Mouse (Mus musculus) liver, embryonic 11.5 days (tissue): ENCODE data around the gene Rnf216. TPM values are rescaled to one million over a fixed set of nuclear protein-coding genes. Genes with fewer than 3 reads are reported as not detected.

Experiments used
- ATAC-seq: fragments of 200-750 bp; cut with Nextera tagmentation; replicated peaks from 2 replicates; pipeline ENCODE4 v1.8.0; 2017; ENCODE audit warnings: moderate number of reproducible peaks, mild to moderate bottlenecking, moderate TSS enrichment, moderate library complexity; ENCODE audit not compliant: low FRiP score
- DNase-seq: peaks from one replicate; pipeline ENCODE4 v3.0.0-alpha.2; 2017; ENCODE audit warnings: low spot score
- H3K27ac ChIP-seq: fragments of 300-500 bp; sonication (generic); 2 replicates; pipeline ENCODE4 v1.5.1; 2014; ENCODE audit warnings: mild to moderate bottlenecking, low read depth, low read length, control low read depth
- H3K27me3 ChIP-seq: fragments of 300-500 bp; sonication (generic); replicated peaks from 2 replicates; pipeline ENCODE4 v1.6.1; 2014; ENCODE audit warnings: low read length, mixed read lengths; ENCODE audit not compliant: control insufficient read depth, insufficient read depth
- H3K36me3 ChIP-seq: fragments of 300-500 bp; sonication (generic); 2 replicates; pipeline ENCODE4 v1.6.1; 2014; ENCODE audit warnings: mild to moderate bottlenecking, low read length, moderate library complexity, mixed read lengths; ENCODE audit not compliant: control insufficient read depth, insufficient read depth
- H3K4me1 ChIP-seq: fragments of 300-500 bp; sonication (generic); replicated peaks from 2 replicates; pipeline ENCODE4 v1.6.1; 2014; ENCODE audit warnings: low read length, mixed read lengths; ENCODE audit not compliant: control insufficient read depth, insufficient read depth
- H3K4me2 ChIP-seq: fragments of 300-500 bp; sonication (generic); 2 replicates; pipeline ENCODE4 v1.6.1; 2014; ENCODE audit warnings: mild to moderate bottlenecking, control low read depth, moderate library complexity
- H3K4me3 ChIP-seq: fragments of 300-500 bp; sonication (generic); 2 replicates; pipeline ENCODE4 v1.5.1; 2014; ENCODE audit warnings: low read depth, low read length, control low read depth
- H3K9ac ChIP-seq: fragments of 300-500 bp; sonication (generic); 2 replicates; pipeline ENCODE4 v1.6.1; 2014; ENCODE audit warnings: low read depth, low read length, control low read depth
- H3K9me3 ChIP-seq: fragments of 300-500 bp; sonication (generic); 2 replicates; pipeline ENCODE4 v1.6.1; 2016; ENCODE audit warnings: low read length, inconsistent platforms, mixed read lengths; ENCODE audit not compliant: control insufficient read depth
- WGBS: fragments of 180-500 bp; shearing (Covaris S2); extraction: QIAGEN DNeasy Blood & Tissue Kit; methylation state at CpG from one replicate; pipeline ENCODE4 v1.1.7; 2014; 5-methylcytosine and 5-hydroxymethylcytosine counted together
- microRNA-seq: library from miRNA; unstranded; fragments of <30 nt; microRNA quantifications from one replicate; pipeline ENCODE4, GENCODE M21; 2017; ENCODE audit warnings: borderline number of aligned reads
- polyA plus RNA-seq: library from polyadenylated mRNA; unstranded; fragments of >200 nt; fragmentation: Nextera tagmentation; extraction: Ambion mirVana; gene quantifications from 2 replicates; pipeline ENCODE4 v1.2.1, GENCODE M21; 2014

Rnf216 gene
- polyA plus RNA-seq, 1 experiment from 2014 or later: 34.7 TPM

DNA sequence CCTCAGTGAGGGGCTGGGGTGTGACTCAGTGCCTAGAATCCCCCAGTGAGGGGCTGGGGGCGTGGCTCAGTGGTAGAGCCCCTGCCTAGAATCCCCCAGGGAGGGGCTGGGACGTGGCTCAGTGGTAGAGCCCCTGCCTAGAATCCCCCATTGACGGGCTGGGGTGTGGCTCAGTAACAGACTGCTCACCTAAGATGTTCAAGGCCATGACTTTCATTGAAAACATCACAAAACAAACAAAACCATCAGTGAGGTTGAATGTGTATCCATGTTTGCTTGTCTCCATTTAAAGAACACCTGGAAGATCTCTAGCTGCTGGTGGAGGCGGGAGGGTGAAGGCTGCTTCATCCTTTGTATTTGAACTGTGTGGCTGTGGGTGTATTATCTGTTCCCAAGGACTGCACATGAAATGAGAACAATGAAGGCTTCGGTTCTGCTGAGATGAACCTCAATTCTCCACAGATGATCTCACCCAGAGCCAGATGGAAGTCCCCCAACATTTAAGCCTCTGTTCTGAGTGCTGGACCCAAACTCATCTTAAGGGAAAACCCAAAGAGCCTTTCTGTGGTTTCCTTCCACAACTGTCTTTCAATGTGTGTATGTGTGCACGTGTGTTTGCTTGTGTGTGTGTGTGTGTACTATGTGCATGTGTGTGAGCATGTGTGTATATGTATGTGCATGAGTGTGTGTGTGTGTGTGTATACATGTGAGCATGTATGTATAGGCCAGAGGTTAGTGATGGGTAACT, 155.7 kb downstream of the Rnf216 start:
- WGBS: 67% methylated on average over 6 of the region's 6 CpGs
- DNase-seq: no peak
- H3K27ac ChIP-seq: no peak overlapping the region
- no peak for ATAC-seq
- H3K27me3 ChIP-seq: peaks cover 38% of the 10 kb centered on the region
- H3K4me3 ChIP-seq: no peak overlapping the region
- H3K4me2 ChIP-seq: no peak overlapping the region
- no peaks in the 10 kb centered on the region for H3K9me3 ChIP-seq
- H3K9ac ChIP-seq: no peak overlapping the region
- H3K4me1 ChIP-seq: peaks cover 5% of the 10 kb centered on the region; the same call in 1 of the 2 replicates
- H3K36me3 ChIP-seq: no peaks in the 10 kb centered on the region

DNA sequence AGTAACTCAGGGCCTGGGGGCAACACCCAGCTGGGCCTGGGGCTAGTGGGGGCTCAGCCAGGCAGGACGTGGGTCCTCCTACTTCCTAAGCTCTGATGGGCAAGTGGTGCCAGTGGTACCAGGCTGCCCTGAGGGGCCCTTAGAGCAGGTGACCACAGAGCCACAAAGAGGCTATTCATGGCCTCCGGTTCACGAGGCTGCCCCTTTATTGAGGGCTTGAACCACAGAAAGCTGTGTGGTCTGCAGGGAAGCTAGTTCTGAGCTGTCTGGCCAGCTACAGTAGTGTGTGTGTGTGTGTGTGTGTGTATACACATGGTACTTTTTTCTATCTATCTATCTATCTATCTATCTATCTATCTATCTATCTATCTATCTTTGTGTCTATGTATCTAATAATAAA, 159.2 kb downstream of the Rnf216 start:
- no peak for ATAC-seq
- no peak overlapping the region for H3K4me3 ChIP-seq
- WGBS: 72% methylated on average over 3 of the region's 3 CpGs

GRCm38 (mm10) chr5:142950405-142950804, 162.4 kb downstream of the Rnf216 start:
- Histone ChIP-seq H3K9me3 (no peaks in the 10 kb centered on the region), H3K4me2 (no peak overlapping the region), H3K36me3 (no peaks in the 10 kb centered on the region), H3K27ac (no peak overlapping the region), H3K4me1 (no peaks in the 10 kb centered on the region), H3K27me3 (no peaks in the 10 kb centered on the region), H3K9ac (no peak overlapping the region), H3K4me3 (no peak overlapping the region)
- DNase-seq (no peak), ATAC-seq (no peak)
- WGBS: 80% methylated on average over 6 of the region's 6 CpGs

More for the DNA sequence above, 159.2 kb downstream of the Rnf216 start:
- Histone ChIP-seq H3K36me3 (no peaks in the 10 kb centered on the region), H3K9me3 (no peaks in the 10 kb centered on the region), H3K9ac (no peak overlapping the region), H3K4me1 (no peaks in the 10 kb centered on the region), H3K27me3 (0 out of 2 replicates have a peak, but pooled peaks cover 4% of the 10 kb centered on the region), H3K27ac (no peak overlapping the region), H3K4me2 (no peak overlapping the region)
- no peak for DNase-seq

DNA sequence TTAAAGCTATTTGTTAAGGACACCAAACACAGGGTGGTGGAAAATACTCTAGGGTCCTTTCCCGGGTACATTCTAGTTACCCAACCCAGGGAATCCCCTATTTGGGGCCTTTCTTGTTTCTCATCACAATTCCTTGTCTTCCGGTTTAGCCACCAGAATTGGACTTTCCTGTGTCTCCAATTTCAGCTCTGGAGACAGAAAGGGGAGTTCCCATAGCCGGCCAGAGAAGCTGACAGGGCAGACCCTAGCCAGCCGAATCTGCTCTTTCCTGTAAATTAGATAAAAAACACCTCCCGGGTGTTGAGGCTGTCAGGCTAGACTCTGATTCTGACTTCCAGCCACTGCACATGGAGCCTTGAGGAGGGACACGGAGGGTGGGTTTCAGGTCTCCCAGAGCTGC, 163.2 kb downstream of the Rnf216 start:
- Histone ChIP-seq H3K36me3 (no peaks in the 10 kb centered on the region), H3K4me1 (no peaks in the 10 kb centered on the region), H3K9ac (no peak overlapping the region), H3K4me3 (no peak overlapping the region), H3K4me2 (no peak overlapping the region), H3K27ac (no peak overlapping the region), H3K9me3 (no peaks in the 10 kb centered on the region), H3K27me3 (no peaks in the 10 kb centered on the region)
- 40% methylated on average over 6 of the region's 6 CpGs for WGBS
- DNase-seq (no peak), ATAC-seq (no peak)

GRCm38 (mm10) chr5:142947460-142947859, 165.3 kb downstream of the Rnf216 start:
- DNase-seq: no peak
- no peak overlapping the region for H3K27ac ChIP-seq
- H3K9ac ChIP-seq: no peak overlapping the region
- peak; percentile 41; the same call in 1 of the 2 replicates for ATAC-seq
- no peaks in the 10 kb centered on the region for H3K36me3 ChIP-seq
- no peaks in the 10 kb centered on the region for H3K9me3 ChIP-seq
- no peaks in the 10 kb centered on the region for H3K27me3 ChIP-seq
- no peak overlapping the region for H3K4me2 ChIP-seq
- no peaks in the 10 kb centered on the region for H3K4me1 ChIP-seq
- WGBS: 75% methylated on average over 7 of the region's 7 CpGs
- no peak overlapping the region for H3K4me3 ChIP-seq

GRCm38 (mm10) chr5:142944979-142945682, 167.7 kb downstream of the Rnf216 start:
- Histone ChIP-seq H3K4me1 (no peaks in the 10 kb centered on the region), H3K27me3 (no peaks in the 10 kb centered on the region), H3K9ac (no peak overlapping the region), H3K27ac (no peak overlapping the region), H3K4me2 (no peak overlapping the region), H3K9me3 (no peaks in the 10 kb centered on the region), H3K4me3 (no peak overlapping the region), H3K36me3 (no peaks in the 10 kb centered on the region)
- WGBS: 57% methylated on average over 8 of the region's 8 CpGs
- DNase-seq (no peak), ATAC-seq (no peak; the same call in 1 of the 2 replicates)

Small RNA genes within 50 kb of the gene (microRNA-seq; reads per million reads assigned to microRNA genes)
- not detected for gene Gm44405

Other genes with a start within 250 kb of the Rnf216 start
- 6.7 TPM in 2 replicates for gene Fbxl18, start 217.6 kb downstream of the Rnf216 start, polyA plus RNA-seq
- 11,958 and 12,749 TPM in 2 replicates for gene Actb, start 206.2 kb downstream of the Rnf216 start, polyA plus RNA-seq
- 142 and 148 TPM in 2 replicates for gene Fscn1, start 152.7 kb downstream of the Rnf216 start, polyA plus RNA-seq
- not detected in 2 replicates for gene Olfr718-ps1, start 34.6 kb upstream of the Rnf216 start, polyA plus RNA-seq
- gene Rbak, start 67.8 kb upstream of the Rnf216 start, polyA plus RNA-seq: 6.7 and 8.9 TPM in 2 replicates
- gene Spdye4b, start 68.0 kb upstream of the Rnf216 start, polyA plus RNA-seq: 0.21 TPM in 1 of 2 replicates, not detected in the other
- gene Spdye4a, start 113.9 kb upstream of the Rnf216 start, polyA plus RNA-seq: not detected in 2 replicates
- 10.7 and 11.2 TPM in 2 replicates for gene Zfp12, start 122.2 kb upstream of the Rnf216 start, polyA plus RNA-seq
- gene Zfp316, start 157.0 kb upstream of the Rnf216 start, polyA plus RNA-seq: 0.75 TPM in 2 replicates
- not detected in 2 replicates for gene Zfp853, start 180.6 kb upstream of the Rnf216 start, polyA plus RNA-seq
- 57.2 and 57.5 TPM in 2 replicates for gene E130309D02Rik, start 202.4 kb upstream of the Rnf216 start, polyA plus RNA-seq
- 58.8 and 63.3 TPM in 2 replicates for gene Zdhhc4, start 216.3 kb upstream of the Rnf216 start, polyA plus RNA-seq
- 0.12 and 0.31 TPM in 2 replicates for gene Grid2ip, start 244.3 kb upstream of the Rnf216 start, polyA plus RNA-seq